Mouse (Mus musculus) testis, adult 2 months (tissue): ENCODE data around the gene Nfib.

Experiments used
- CTCF ChIP-seq: fragments of 200-500 bp; IDR thresholded peaks from 2 replicates; pipeline ENCODE4 v1.5.1; 2012; ENCODE audit warnings: low read depth, mild to moderate bottlenecking, inconsistent platforms, low read length, moderate library complexity; ENCODE audit not compliant: control insufficient read depth, insufficient read depth, insufficient replicate concordance
- POLR2A ChIP-seq: fragments of 200-500 bp; IDR thresholded peaks from 2 replicates; pipeline ENCODE4 v1.6.1; 2012; ENCODE audit warnings: low read depth, mild to moderate bottlenecking, inconsistent platforms, low read length, moderate library complexity; ENCODE audit not compliant: control insufficient read depth

DNA sequence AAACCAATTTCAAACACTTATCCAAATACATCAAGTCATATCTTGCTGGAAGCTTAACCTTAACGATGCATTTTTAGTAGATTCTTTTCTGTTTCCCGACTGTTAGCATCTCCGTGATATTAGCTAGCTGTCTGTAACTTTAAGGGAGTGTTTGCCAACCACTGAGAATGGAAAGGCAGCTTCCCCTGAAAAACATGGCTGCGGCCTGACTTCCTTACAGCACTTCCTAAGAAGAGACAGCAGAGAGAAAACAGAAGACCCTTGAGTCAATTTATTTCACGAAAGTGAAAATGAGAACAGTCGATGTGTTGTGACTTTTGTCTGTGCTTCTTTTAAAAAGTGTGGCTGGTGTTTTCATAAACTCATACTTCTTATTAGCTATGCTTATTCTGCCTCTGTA is 222.3 kb downstream of the Nfib start:
- TF ChIP-seq CTCF (no peak), POLR2A (no peak)
